Mouse (Mus musculus) liver, embryonic 14.5 days (tissue): ENCODE data around the gene Efcab9.

ENCODE experiments used
- CTCF ChIP-seq: IDR thresholded peaks from 2 replicates; pipeline ENCODE4 v1.5.1; 2016; ENCODE audit warnings: antibody characterized with exemption, low read depth, control low read depth
- EP300 ChIP-seq: IDR thresholded peaks from 2 replicates; pipeline ENCODE4 v1.6.1; 2016; ENCODE audit warnings: antibody characterized with exemption, low read depth

- peak; percentile 61 for TF ChIP-seq CTCF
- peak; percentile 43 for TF ChIP-seq EP300
Observed at GRCm38 (mm10) chr11:32542687-32543411, 11.0 kb upstream of the Efcab9 start.
